Mouse (Mus musculus): ENCODE measurements around the gene Riok2.
"Not testable (repeated sequence)": the region's sequence is repeated elsewhere in the genome, so short reads cannot be mapped to it uniquely, and the experiment has no call there.

Riok2 gene

GRCm38 (mm10) chr17:17373918-17374910, at the start of gene Riok2:
Gene Riok2 (plus strand): TSS chr17:17374309.
- in situ Hi-C loops (cut with MboI, MseI), result loop anchor here (5.0 to 10.0 kb wide), 3 partner anchors 82 to 471 kb away; no protein-coding TSS in a partner anchor

- in situ Hi-C loops (cut with MboI, MseI), result not testable (repeated sequence)
Observed at GRCm38 (mm10) chr17:17326022-17326421, 48.1 kb upstream of the Riok2 start.

GRCm38 (mm10) chr17:17326636-17327035, 47.5 kb upstream of the Riok2 start:
- in situ Hi-C loops (cut with MboI, MseI), result no loop called here

GRCm38 (mm10) chr17:17345374-17346183, 28.5 kb upstream of the Riok2 start:
- in situ Hi-C loops (cut with MboI, MseI), result not testable (repeated sequence)

- in situ Hi-C loops (cut with MboI, MseI), result not testable (repeated sequence)
Observed at GRCm38 (mm10) chr17:17346281-17346680, 27.8 kb upstream of the Riok2 start.

- in situ Hi-C loops (cut with MboI, MseI), result loop anchor here (5.0 to 10.0 kb wide), 3 partner anchors 81 to 471 kb away; no protein-coding TSS in a partner anchor
Observed at GRCm38 (mm10) chr17:17373550-17373917, 575 bp upstream of the Riok2 start.

- in situ Hi-C loops (cut with MboI, MseI), result loop anchor here in 1 of 2 experiments (10.0 kb wide), 2 partner anchors 191 to 469 kb away; no protein-coding TSS in a partner anchor
Observed at GRCm38 (mm10) chr17:17375581-17375980, 1.5 kb downstream of the Riok2 start.

GRCm38 (mm10) chr17:17383703-17384102, 9.6 kb downstream of the Riok2 start:
- in situ Hi-C loops (cut with MboI, MseI), result loop anchor here in 1 of 2 experiments (10.0 kb wide), 1 partner anchor 371 kb away; no protein-coding TSS in a partner anchor

GRCm38 (mm10) chr17:17384502-17384901, 10.4 kb downstream of the Riok2 start:
- in situ Hi-C loops (cut with MboI, MseI), result loop anchor here in 1 of 2 experiments (10.0 kb wide), 1 partner anchor 370 kb away; no protein-coding TSS in a partner anchor

GRCm38 (mm10) chr17:17386117-17386516, 12.0 kb downstream of the Riok2 start:
- in situ Hi-C loops (cut with MboI, MseI), result loop anchor here in 1 of 2 experiments (10.0 kb wide), 1 partner anchor 369 kb away; no protein-coding TSS in a partner anchor

- in situ Hi-C loops (cut with MboI, MseI), result loop anchor here (5.0 to 10.0 kb wide), 2 partner anchors 183 to 255 kb away; no protein-coding TSS in a partner anchor
Observed at GRCm38 (mm10) chr17:17391823-17392222, 17.7 kb downstream of the Riok2 start.

GRCm38 (mm10) chr17:17392863-17393262, 18.8 kb downstream of the Riok2 start:
- in situ Hi-C loops (cut with MboI, MseI), result loop anchor here (5.0 to 10.0 kb wide), 2 partner anchors 182 to 254 kb away; no protein-coding TSS in a partner anchor

- in situ Hi-C loops (cut with MboI, MseI), result loop anchor here (5.0 to 10.0 kb wide), 2 partner anchors 182 to 254 kb away; no protein-coding TSS in a partner anchor
Observed at GRCm38 (mm10) chr17:17393300-17393699, 19.2 kb downstream of the Riok2 start.

GRCm38 (mm10) chr17:17394336-17394735, 20.2 kb downstream of the Riok2 start:
- in situ Hi-C loops (cut with MboI, MseI), result loop anchor here (5.0 to 10.0 kb wide), 2 partner anchors 180 to 253 kb away; no protein-coding TSS in a partner anchor

GRCm38 (mm10) chr17:17396869-17397268, 22.8 kb downstream of the Riok2 start:
- in situ Hi-C loops (cut with MboI, MseI), result loop anchor here (5.0 to 10.0 kb wide), 2 partner anchors 115 to 178 kb away; no protein-coding TSS in a partner anchor

GRCm38 (mm10) chr17:17398664-17399063, 24.6 kb downstream of the Riok2 start:
- in situ Hi-C loops (cut with MboI, MseI), result loop anchor here (5.0 to 10.0 kb wide), 2 partner anchors 114 to 176 kb away; no protein-coding TSS in a partner anchor

- in situ Hi-C loops (cut with MboI, MseI), result loop anchor here (5.0 kb wide), 3 partner anchors 190 to 335 kb away; no protein-coding TSS in a partner anchor
Observed at GRCm38 (mm10) chr17:17402222-17403004, 28.3 kb downstream of the Riok2 start, which contains the start of gene Lix1. Gene Lix1 (plus strand): TSS chr17:17402672.

- in situ Hi-C loops (cut with MboI, MseI), result loop anchor here (5.0 kb wide), 3 partner anchors 189 to 334 kb away; no protein-coding TSS in a partner anchor
Observed at GRCm38 (mm10) chr17:17403038-17403437, 28.9 kb downstream of the Riok2 start.

- in situ Hi-C loops (cut with MboI, MseI), result loop anchor here (5.0 kb wide), 3 partner anchors 189 to 334 kb away; no protein-coding TSS in a partner anchor
Observed at GRCm38 (mm10) chr17:17403578-17404112, 29.5 kb downstream of the Riok2 start.
